Mouse (Mus musculus) erythroblast, embryonic 14.5 days (primary cell): ENCODE results near the gene Tmem237. TPM values are rescaled to one million over a fixed set of nuclear protein-coding genes. Genes with fewer than 3 reads are reported as not detected.

Experiments
- H3K27me3 ChIP-seq: 2 replicates; pipeline ENCODE4 v1.6.1; 2012; ENCODE audit warnings: inconsistent platforms; ENCODE audit not compliant: control insufficient read depth
- H3K36me3 ChIP-seq: 2 replicates; pipeline ENCODE4 v1.6.1; 2012; ENCODE audit warnings: mild to moderate bottlenecking, inconsistent platforms; ENCODE audit not compliant: control insufficient read depth
- H3K4me1 ChIP-seq: 2 replicates; pipeline ENCODE4 v1.6.1; 2012; ENCODE audit warnings: inconsistent platforms; ENCODE audit not compliant: control insufficient read depth
- H3K4me3 ChIP-seq: replicated peaks from 2 replicates; pipeline ENCODE3; 2012; ENCODE audit warnings: moderate library complexity, mild to moderate bottlenecking, inconsistent platforms
- H3K9me3 ChIP-seq: 2 replicates; pipeline ENCODE4 v1.6.1; 2012; ENCODE audit warnings: low read length, inconsistent platforms, mixed read lengths; ENCODE audit not compliant: control insufficient read depth
- GATA1 ChIP-seq: IDR thresholded peaks from 2 replicates; pipeline ENCODE4 v1.6.1; 2012; ENCODE audit warnings: low read length, inconsistent platforms, mixed read lengths
- TAL1 ChIP-seq: IDR thresholded peaks from 3 replicates; pipeline ENCODE4 v1.6.1; 2012; ENCODE audit warnings: low read length, inconsistent platforms, mixed read lengths
- polyA plus RNA-seq: library from polyadenylated mRNA; stranded (reverse); fragments of >175 nt; gene quantifications from 2 replicates; pipeline ENCODE4 v1.2.3, GENCODE M21; 2012

Tmem237 gene
- 0.07 and 0.23 TPM in 2 replicates for polyA plus RNA-seq

GRCm38 (mm10) chr1:59119720-59120457 lies at the start of gene Tmem237:
Tmem237 (minus strand) TSS chr1:59120408.
- TF ChIP-seq TAL1 (no peak), GATA1 (no peak)
- peak within 1 kb of the TSS; percentile 84 for H3K4me3 ChIP-seq
- no peaks in the 10 kb centered on the region for H3K9me3 ChIP-seq
- H3K27me3 ChIP-seq = no peaks in the 10 kb centered on the region
- peaks cover 19% of the 10 kb centered on the region for H3K4me1 ChIP-seq
- no peaks in the 10 kb centered on the region; the same call in 1 of the 2 replicates for H3K36me3 ChIP-seq

- H3K4me1 ChIP-seq = no peaks in the 10 kb centered on the region; the same call in 1 of the 2 replicates
- no peaks in the 10 kb centered on the region for H3K9me3 ChIP-seq
- no peak overlapping the region for H3K4me3 ChIP-seq
- no peak for TF ChIP-seq GATA1
- no peak for TF ChIP-seq TAL1
- peaks cover 48% of the 10 kb centered on the region for H3K36me3 ChIP-seq
- no peaks in the 10 kb centered on the region for H3K27me3 ChIP-seq
These were observed 49.4 kb upstream of the Tmem237 start for GRCm38 (mm10) chr1:59169586-59169985.

- no peaks in the 10 kb centered on the region for H3K9me3 ChIP-seq
- H3K36me3 ChIP-seq = peaks cover 54% of the 10 kb centered on the region
- no peak overlapping the region for H3K4me3 ChIP-seq
- no peaks in the 10 kb centered on the region for H3K27me3 ChIP-seq
- H3K4me1 ChIP-seq = no peaks in the 10 kb centered on the region; the same call in 1 of the 2 replicates
- TF ChIP-seq GATA1 = no peak
- no peak for TF ChIP-seq TAL1
These were observed 48.3 kb upstream of the Tmem237 start for GRCm38 (mm10) chr1:59168556-59168955.

GRCm38 (mm10) chr1:59167654-59168425 lies 47.6 kb upstream of the Tmem237 start:
- Histone ChIP-seq H3K4me1 (no peaks in the 10 kb centered on the region; the same call in 1 of the 2 replicates), H3K27me3 (no peaks in the 10 kb centered on the region), H3K36me3 (peaks cover 57% of the 10 kb centered on the region), H3K4me3 (no peak overlapping the region), H3K9me3 (no peaks in the 10 kb centered on the region)
- TF ChIP-seq GATA1 = no peak
- no peak for TF ChIP-seq TAL1

- no peak for TF ChIP-seq GATA1
- TF ChIP-seq TAL1 = no peak
- H3K9me3 ChIP-seq = no peaks in the 10 kb centered on the region
- H3K36me3 ChIP-seq = peaks cover 45% of the 10 kb centered on the region
- H3K4me1 ChIP-seq = no peaks in the 10 kb centered on the region
- H3K27me3 ChIP-seq = no peaks in the 10 kb centered on the region
- H3K4me3 ChIP-seq = no peak overlapping the region
These were observed 46.2 kb upstream of the Tmem237 start for GRCm38 (mm10) chr1:59166232-59166905.

- TF ChIP-seq TAL1 (no peak), GATA1 (no peak)
- H3K4me3 ChIP-seq = no peak overlapping the region
- H3K27me3 ChIP-seq = no peaks in the 10 kb centered on the region
- no peaks in the 10 kb centered on the region for H3K9me3 ChIP-seq
- H3K36me3 ChIP-seq = peaks cover 36% of the 10 kb centered on the region
- no peaks in the 10 kb centered on the region for H3K4me1 ChIP-seq
These were observed 43.7 kb upstream of the Tmem237 start for GRCm38 (mm10) chr1:59163918-59164317.

- no peak within 1 kb of the TSS for H3K4me3 ChIP-seq
- no peak for TF ChIP-seq TAL1
- no peaks in the 10 kb centered on the region for H3K9me3 ChIP-seq
- no peaks in the 10 kb centered on the region for H3K4me1 ChIP-seq
- H3K36me3 ChIP-seq = peaks cover 34% of the 10 kb centered on the region
- H3K27me3 ChIP-seq = no peaks in the 10 kb centered on the region
These were observed 42.8 kb upstream of the Tmem237 start, which contains the start of gene Mpp4 for GRCm38 (mm10) chr1:59163030-59163461. Mpp4 (minus strand) TSS chr1:59163389.

- TF ChIP-seq GATA1 = no peak
- no peak for TF ChIP-seq TAL1
- Histone ChIP-seq H3K4me1 (no peaks in the 10 kb centered on the region), H3K4me3 (no peak overlapping the region), H3K27me3 (no peaks in the 10 kb centered on the region), H3K9me3 (no peaks in the 10 kb centered on the region), H3K36me3 (peaks cover 32% of the 10 kb centered on the region)
These were observed 42.3 kb upstream of the Tmem237 start for GRCm38 (mm10) chr1:59162309-59163024.
